Mouse (Mus musculus): ENCODE results near the gene Nmrk1. TPM values are rescaled to one million over a fixed set of nuclear protein-coding genes. Genes with fewer than 3 reads are reported as not detected.

Nmrk1 gene
- total RNA-seq, 2 experiments from 2014 or later, result 4.6 to 10.1 TPM

DNA sequence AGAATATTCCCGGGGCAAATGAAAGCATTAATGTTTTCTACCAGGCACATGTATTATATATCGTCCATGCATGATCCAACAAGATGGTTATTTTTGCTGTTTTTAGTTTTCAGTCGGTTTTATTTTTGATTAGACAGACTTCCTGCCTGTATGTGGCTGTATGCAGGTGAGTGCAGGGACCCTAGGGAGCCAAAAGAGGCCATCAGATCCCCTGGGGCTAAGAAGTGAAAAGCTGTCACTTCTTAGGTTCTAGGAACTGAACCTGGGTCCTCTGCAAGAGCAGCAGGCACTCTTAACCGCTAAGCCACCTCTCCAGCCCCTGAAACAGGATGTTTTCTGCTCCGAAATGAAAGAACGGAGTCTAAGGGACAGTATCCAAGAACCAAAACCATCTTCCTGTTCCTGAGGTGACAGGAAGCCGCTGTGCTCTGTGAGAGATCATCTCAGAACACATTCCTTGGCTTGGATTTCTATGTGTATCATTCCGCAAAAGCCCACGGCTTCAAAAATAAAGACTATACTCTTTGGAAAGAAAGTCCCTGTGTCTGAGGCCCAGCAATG is 16.0 kb upstream of the Nmrk1 start:
- ATAC-seq (replicated peaks; ENCODE audit: poor library complexity), result peak; percentile 24; the same call in 1 of the 2 replicates

DNA sequence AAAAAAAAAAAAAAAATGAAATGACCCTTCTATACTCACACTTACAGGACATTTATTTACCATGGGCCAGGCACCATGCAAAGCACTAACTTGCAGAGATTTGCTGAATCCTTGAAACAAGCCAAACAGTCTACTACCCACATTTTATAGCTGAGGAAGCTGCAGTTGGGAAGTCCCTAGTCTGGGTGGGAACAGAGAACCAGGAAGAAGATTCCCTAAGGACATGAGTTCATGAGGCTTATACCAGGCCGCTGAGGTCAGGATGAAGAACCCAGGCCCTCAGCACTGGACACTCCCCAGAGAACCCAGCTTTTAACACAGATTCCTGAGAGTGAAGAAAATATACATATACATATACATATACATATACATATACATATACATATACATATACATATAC is 14.2 kb upstream of the Nmrk1 start:
- no peak for ATAC-seq (replicated peaks; ENCODE audit: poor library complexity)

DNA sequence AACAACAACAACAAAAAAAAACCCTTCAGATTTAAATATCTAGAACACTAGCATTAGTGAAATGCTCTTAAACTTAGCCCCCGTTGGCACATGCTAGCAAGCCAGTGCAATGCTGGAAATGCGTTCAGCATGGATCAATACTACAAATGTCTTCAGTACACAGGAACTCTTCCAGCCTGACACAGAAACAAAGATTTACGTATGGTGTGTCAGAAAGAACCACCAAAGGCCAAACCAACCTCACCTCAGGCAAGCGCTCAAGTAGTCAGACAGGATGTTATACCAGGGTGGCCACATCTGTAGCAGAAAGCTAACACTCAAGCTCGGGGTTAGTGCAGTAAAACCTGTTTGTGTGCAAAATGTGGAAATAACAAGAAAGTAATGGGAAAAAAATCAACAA is 12.7 kb upstream of the Nmrk1 start:
- no peak for ATAC-seq (replicated peaks; ENCODE audit: poor library complexity)

DNA sequence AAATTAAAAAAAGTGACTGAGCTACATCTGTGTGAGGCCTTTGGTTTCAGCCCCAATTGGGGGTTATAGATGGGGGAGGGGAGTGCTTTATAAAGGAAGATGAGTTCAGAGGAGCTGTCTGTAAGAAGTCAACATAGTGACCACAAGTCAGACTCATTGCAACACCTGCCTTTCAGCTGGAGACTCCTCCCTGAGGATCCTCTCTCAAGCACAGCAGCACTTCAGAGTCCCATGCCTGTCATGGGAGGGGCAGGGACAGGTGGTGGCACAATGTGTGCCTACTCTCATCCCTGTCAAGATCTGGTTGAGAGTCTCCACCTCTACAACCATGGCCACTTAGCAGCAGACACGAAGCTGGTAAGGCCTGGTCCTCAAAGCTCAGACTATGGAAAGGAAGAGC is 12.1 kb upstream of the Nmrk1 start:
- peak; percentile 80 for ATAC-seq (replicated peaks; ENCODE audit: poor library complexity)

- peak; percentile 49 for ATAC-seq (replicated peaks; ENCODE audit: poor library complexity)
Observed at GRCm38 (mm10) chr19:18623894-18624293, 7.9 kb upstream of the Nmrk1 start.

DNA sequence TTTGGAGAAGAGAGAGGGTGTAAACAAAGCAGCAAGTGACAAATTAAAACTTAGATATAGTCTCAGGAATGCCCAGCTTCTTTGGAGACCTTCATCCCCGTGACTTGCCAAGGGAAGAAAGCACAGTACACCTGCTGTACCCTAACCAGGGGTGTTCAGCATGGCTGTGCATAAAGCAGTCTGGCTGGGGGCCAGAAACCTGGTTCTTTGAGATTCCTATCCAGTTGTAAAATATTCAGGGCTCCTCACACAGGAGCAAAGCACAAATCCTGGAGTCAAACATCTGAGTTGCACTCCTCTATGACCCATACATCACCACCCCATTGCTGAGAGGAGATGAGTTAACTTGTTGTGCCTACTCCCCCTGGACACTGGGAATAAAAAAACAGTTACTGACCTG is 2.2 kb upstream of the Nmrk1 start:
- ATAC-seq (replicated peaks; ENCODE audit: poor library complexity), result no peak

- peak; percentile 37; the same call in 1 of the 2 replicates for ATAC-seq (replicated peaks; ENCODE audit: poor library complexity)
Observed at GRCm38 (mm10) chr19:18630221-18631119, 1.3 kb upstream of the Nmrk1 start.

DNA sequence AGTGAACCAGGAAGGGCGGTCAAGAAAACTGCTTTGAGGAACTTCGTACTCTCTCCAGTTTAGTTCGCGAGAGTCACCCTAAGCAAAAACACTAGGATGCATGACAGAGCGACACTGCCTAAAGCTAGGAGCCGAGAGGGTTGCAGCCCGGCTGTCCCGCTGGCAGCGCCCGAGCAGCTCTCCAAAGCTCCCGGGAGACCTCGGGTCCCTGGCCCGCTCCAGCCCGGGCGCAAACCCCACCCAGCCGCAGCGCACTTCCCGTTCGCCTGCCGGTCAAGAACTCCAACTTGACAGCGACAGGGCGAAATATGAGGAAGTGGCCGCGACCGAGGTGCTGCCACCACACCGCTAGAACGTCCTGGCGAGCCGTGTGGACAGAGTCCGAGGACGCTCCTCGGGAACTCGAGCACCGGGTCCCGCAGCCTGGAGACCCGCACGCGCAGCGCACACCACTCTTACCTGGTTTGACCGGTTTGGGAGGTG is 548 bp upstream of the Nmrk1 start:
- ATAC-seq (replicated peaks; ENCODE audit: poor library complexity), result peak; percentile 74

DNA sequence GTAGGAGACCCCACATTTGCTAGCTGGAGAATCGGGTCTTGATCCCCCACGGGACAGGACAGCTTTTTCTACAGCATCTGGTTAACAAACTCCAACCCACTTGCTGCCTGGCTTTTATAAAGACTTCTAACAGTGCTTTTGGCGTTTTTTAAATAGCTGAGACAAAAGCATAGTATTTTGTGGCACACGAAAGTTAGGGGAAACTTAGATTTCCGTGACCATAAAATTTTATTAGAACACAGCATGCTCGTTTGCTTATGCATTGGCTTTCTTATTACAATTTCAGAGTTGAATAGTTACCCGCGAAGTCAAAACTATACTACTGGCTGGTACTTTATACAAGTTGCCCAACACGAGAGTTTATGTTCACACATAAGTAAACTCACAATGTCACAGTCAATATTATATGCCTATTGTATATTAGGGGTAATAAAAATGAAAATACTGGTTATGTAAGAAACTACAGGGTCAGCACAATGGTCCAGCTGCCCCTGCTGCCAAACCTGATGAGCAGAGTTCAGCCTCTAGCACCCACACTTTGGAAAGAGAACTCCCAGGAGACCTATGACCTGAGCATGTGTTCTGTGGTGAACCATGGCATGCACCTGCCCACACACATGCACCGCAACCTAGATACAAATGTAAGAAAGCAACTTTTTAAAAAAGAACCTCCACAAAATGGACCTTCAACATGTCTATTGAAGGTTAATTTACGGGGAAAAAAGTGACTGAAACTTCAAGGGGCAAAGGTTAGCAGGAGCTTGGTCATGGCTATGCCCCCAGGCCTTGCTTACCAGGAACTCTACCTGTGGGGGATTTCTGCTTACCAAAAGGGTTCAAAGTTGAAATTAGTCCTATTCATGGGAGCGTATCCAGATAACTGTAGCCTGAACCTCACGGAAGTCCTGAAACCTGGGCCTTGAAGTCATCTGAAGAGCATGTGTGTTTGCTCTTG is 758 bp downstream of the Nmrk1 start:
- ATAC-seq (replicated peaks; ENCODE audit: poor library complexity), result no peak

GRCm38 (mm10) chr19:18637954-18638353 is 6.2 kb downstream of the Nmrk1 start:
- ATAC-seq (replicated peaks; ENCODE audit: poor library complexity), result no peak

DNA sequence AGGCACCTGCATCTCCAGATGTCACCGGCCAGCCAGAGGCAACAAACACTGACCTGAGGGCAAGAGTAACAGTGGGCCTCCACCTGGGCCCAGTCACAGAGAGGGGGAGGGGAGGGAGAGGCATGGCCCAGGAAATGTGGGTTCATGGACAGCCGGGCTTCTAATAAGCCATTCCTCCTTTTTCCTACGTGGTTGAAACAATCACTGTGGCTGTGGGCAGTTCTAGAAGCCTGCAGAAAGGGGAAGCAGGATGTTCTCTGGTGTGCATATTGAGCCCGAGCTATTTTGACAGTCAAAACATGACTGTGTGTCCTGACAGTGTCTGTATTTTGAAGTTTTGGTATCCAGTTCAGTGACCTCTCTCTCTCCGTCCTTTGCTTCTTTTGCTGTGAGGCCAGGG is 7.2 kb downstream of the Nmrk1 start:
- peak; percentile 81 for ATAC-seq (replicated peaks; ENCODE audit: poor library complexity)

- ATAC-seq (replicated peaks; ENCODE audit: poor library complexity), result peak; percentile 43; the same call in 1 of the 2 replicates
Observed at GRCm38 (mm10) chr19:18639552-18639951, 7.8 kb downstream of the Nmrk1 start.

DNA sequence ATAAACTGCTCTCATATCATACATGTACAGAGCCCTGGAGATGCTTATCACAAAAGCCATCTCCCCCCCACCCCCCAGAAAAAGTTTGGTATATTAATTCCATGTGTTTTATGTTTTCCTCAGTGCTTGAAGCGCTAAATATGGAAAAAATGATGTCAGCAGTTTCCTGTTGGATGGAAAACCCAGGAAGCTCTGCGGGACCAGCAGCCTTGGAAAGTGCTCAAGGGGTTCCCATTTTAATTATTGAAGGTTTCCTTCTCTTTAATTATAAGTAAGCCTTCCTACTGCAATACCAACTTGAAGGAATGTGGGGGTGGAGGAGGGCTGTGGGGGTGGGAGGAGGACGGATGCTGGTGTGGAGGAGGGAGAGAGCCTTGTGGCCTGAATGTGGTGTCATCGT is 9.3 kb downstream of the Nmrk1 start:
- no peak for ATAC-seq (replicated peaks; ENCODE audit: poor library complexity)

DNA sequence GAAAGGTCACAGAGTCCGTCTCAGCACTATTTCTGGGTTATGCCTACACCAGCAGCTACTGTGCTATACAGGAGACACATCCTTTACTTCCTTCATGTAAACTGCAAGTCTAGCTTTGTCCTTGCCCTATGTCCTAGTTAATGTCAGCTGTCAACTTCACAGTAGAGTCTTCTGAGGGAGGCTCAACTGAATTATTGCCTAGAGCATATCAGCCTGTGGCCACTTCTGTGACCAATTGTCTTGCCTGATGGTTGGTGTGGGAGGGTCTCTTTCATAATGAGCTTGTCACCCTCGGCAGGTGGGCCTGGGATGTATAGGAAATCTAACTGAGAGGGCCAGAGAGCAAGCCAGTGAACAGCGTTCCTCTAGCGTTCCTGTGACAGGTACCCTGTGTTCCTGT is 11.7 kb downstream of the Nmrk1 start:
- no peak for ATAC-seq (replicated peaks; ENCODE audit: poor library complexity)

GRCm38 (mm10) chr19:18644084-18644483 is 12.3 kb downstream of the Nmrk1 start:
- peak; percentile 76 for ATAC-seq (replicated peaks; ENCODE audit: poor library complexity)

DNA sequence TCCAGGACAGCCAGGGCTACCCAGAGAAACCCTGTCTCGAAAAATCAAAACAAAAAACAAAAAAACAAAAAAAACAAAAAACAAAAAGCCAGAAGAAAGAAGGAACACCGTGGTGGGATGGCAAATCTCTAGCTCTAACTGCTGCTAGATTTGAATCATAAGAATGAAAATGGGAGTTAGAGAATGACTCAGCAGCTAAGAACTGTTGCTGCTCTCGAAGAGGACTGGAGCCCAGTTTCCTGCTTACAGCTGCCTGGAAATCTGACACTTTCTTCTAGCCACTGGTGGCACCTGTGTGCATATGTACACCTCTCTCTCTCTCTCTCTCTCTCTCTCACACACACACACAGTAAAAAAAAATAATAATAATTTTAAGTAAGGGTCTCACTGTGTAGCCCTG is 14.6 kb downstream of the Nmrk1 start:
- ATAC-seq (replicated peaks; ENCODE audit: poor library complexity), result peak; percentile 32

GRCm38 (mm10) chr19:18646853-18647420 is 15.2 kb downstream of the Nmrk1 start:
- ATAC-seq (replicated peaks; ENCODE audit: poor library complexity), result peak; percentile 73

GRCm38 (mm10) chr19:18647775-18648557 is 16.2 kb downstream of the Nmrk1 start:
- no peak for ATAC-seq (replicated peaks; ENCODE audit: poor library complexity)

DNA sequence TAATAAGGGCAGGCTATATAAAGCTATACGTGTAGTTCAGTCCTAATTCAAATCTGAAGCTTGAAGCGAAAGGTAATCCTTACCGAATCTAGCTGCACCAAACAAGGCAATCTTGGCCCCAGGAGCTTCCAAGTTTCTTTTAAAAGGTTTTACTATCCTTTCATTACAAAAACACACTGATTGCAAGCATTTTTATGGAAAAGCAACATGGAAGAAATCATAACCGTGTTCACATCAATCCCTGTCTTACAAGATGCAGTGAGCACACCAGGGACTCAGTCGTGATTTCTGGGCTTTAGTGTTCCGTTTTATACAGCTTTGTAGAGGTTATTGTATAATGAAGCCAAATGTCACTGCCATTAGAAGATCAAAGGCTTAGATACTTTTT is 16.8 kb downstream of the Nmrk1 start:
- no peak for ATAC-seq (replicated peaks; ENCODE audit: poor library complexity)

DNA sequence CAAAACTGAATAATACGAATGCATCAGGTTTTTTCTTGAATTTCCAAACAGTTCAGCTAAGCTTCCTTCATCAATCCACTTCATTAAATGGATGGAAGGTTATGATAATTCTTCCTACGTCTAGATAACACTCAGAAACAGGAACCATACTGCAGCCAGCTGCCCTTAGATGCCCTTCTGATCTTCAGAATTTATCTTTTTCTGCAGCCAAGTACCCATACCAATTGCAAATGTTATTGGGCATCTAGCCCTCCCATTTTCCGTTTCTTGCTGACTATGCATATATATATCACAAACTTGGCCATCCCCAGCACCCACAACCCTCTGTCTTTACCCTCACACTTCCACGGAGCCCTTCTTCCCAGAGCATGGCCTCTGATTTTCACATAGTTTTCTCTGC is 18.2 kb downstream of the Nmrk1 start:
- ATAC-seq (replicated peaks; ENCODE audit: poor library complexity), result peak; percentile 30

All from megakaryocyte progenitor cell, adult 5-6 weeks (primary cell).